Mouse (Mus musculus) ES-Bruce4 (cell line): ENCODE data around the gene Sptb.

Experiments used
- CTCF ChIP-seq: IDR thresholded peaks from one replicate; pipeline ENCODE4 v1.8.1; 2011; ENCODE audit warnings: low read depth, low read length
- POLR2A ChIP-seq: IDR thresholded peaks from one replicate; pipeline ENCODE4 v1.8.1; 2011; ENCODE audit warnings: low read length; ENCODE audit not compliant: insufficient read depth

DNA sequence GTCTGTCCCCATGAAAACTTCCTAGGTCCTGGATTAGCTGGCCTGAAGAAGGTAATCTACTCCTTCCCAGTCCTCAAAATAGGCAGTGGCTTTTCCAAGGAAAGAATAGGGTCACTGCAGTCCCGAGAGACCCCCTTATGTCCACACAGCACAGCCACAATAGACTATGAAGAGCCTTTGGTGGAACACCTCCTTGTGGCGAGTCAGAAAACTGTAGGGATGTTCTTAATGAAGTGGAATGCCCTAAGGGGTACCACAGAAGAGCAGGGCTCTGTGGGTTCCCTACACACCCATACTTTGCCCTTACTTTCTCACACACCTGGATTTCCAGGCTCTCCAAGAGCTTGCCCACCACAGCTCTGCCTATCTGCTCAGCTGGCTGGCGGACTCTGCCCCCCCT, 104.5 kb downstream of the Sptb start:
- no peak for TF ChIP-seq POLR2A
- TF ChIP-seq CTCF, result peak; percentile 6
